Mouse (Mus musculus) hindbrain, embryonic 16.5 days (tissue): ENCODE results near the gene Mthfs. TPM values are rescaled to one million over a fixed set of nuclear protein-coding genes. Genes with fewer than 3 reads are reported as not detected.
"Not testable (repeated sequence)": the region's sequence is repeated elsewhere in the genome, so short reads cannot be mapped to it uniquely, and the experiment has no call there.

Source experiments
- ATAC-seq: fragments of 200-750 bp; cut with Nextera tagmentation; 2 replicates; pipeline ENCODE4 v1.8.0; 2017; ENCODE audit warnings: moderate TSS enrichment, moderate library complexity
- H3K27ac ChIP-seq: fragments of 300-500 bp; sonication (generic); 2 replicates; pipeline ENCODE4 v1.5.1; 2014; ENCODE audit warnings: low read depth, mild to moderate bottlenecking, control low read depth, low read length, moderate library complexity
- H3K27me3 ChIP-seq: fragments of 300-500 bp; sonication (generic); replicated peaks from 2 replicates; pipeline ENCODE4 v1.6.1; 2014; ENCODE audit warnings: low read length; ENCODE audit not compliant: control insufficient read depth, insufficient read depth
- H3K36me3 ChIP-seq: fragments of 300-500 bp; sonication (generic); 2 replicates; pipeline ENCODE4 v1.6.1; 2014; ENCODE audit warnings: mild to moderate bottlenecking, low read length, moderate library complexity, mixed read lengths; ENCODE audit not compliant: control insufficient read depth, insufficient read depth
- H3K4me1 ChIP-seq: fragments of 300-500 bp; sonication (generic); 2 replicates; pipeline ENCODE4 v1.6.1; 2014; ENCODE audit warnings: low read depth, low read length; ENCODE audit not compliant: control insufficient read depth, insufficient read depth
- H3K4me2 ChIP-seq: fragments of 300-500 bp; sonication (generic); 2 replicates; pipeline ENCODE4 v1.6.1; 2014; ENCODE audit warnings: mild to moderate bottlenecking, low read length, control low read depth, moderate library complexity
- H3K4me3 ChIP-seq: fragments of 300-500 bp; sonication (generic); 2 replicates; pipeline ENCODE4 v1.5.1; 2014; ENCODE audit warnings: mild to moderate bottlenecking, low read length, control low read depth, moderate library complexity
- H3K9ac ChIP-seq: fragments of 300-500 bp; sonication (generic); 2 replicates; pipeline ENCODE4 v1.6.1; 2014; ENCODE audit warnings: low read depth, mild to moderate bottlenecking, control low read depth, low read length, moderate library complexity
- H3K9me3 ChIP-seq: fragments of 300-500 bp; sonication (generic); 2 replicates; pipeline ENCODE4 v1.6.1; 2014; ENCODE audit warnings: mild to moderate bottlenecking, low read length, moderate library complexity; ENCODE audit not compliant: control insufficient read depth
- WGBS: fragments of 180-500 bp; shearing (Covaris S2); extraction: QIAGEN DNeasy Blood & Tissue Kit; methylation state at CpG from one replicate; pipeline ENCODE4 v1.1.7; 2014; 5-methylcytosine and 5-hydroxymethylcytosine counted together
- polyA plus RNA-seq: library from polyadenylated mRNA; unstranded; fragments of >200 nt; fragmentation: Nextera tagmentation; extraction: Ambion mirVana; gene quantifications from 2 replicates; pipeline ENCODE4 v1.2.1, GENCODE M21; 2015

Mthfs gene
- polyA plus RNA-seq, result 15.5 and 17.3 TPM in 2 replicates

- not testable (repeated sequence) for H3K27me3 ChIP-seq, H3K9me3 ChIP-seq, H3K4me1 ChIP-seq, H3K36me3 ChIP-seq
- ATAC-seq, result peak; percentile 78
- Histone ChIP-seq H3K4me3 (peak within 1 kb of the TSS; percentile 31), H3K4me2 (peak within 1 kb of the TSS; percentile 51), H3K27ac (peak within 1 kb of the TSS; percentile 74), H3K9ac (peak within 1 kb of the TSS; percentile 51)
- 23% methylated on average over 9 of the region's 12 CpGs for WGBS
Observed at GRCm38 (mm10) chr9:89210353-89211064, at the start of gene Mthfs. Gene Mthfs, plus strand, starts transcription at chr9:89210676.

- H3K9me3 ChIP-seq, H3K27ac ChIP-seq, H3K4me3 ChIP-seq, H3K9ac ChIP-seq, H3K4me2 ChIP-seq, H3K27me3 ChIP-seq, H3K4me1 ChIP-seq, H3K36me3 ChIP-seq, ATAC-seq: not testable (repeated sequence)
Observed at GRCm38 (mm10) chr9:89172539-89172938, 37.9 kb upstream of the Mthfs start.

- not testable (repeated sequence) for H3K27me3 ChIP-seq, H3K4me1 ChIP-seq, H3K4me2 ChIP-seq, ATAC-seq, H3K4me3 ChIP-seq, H3K27ac ChIP-seq, H3K9me3 ChIP-seq, H3K36me3 ChIP-seq, H3K9ac ChIP-seq
- 32% methylated on average over 2 of the region's 3 CpGs for WGBS
Observed at GRCm38 (mm10) chr9:89178833-89179232, 31.6 kb upstream of the Mthfs start.

GRCm38 (mm10) chr9:89179469-89179868, 31.0 kb upstream of the Mthfs start:
- 88% methylated on average over 2 of the region's 4 CpGs for WGBS
- not testable (repeated sequence) for H3K4me3 ChIP-seq, H3K4me2 ChIP-seq, H3K36me3 ChIP-seq, H3K27ac ChIP-seq, ATAC-seq, H3K27me3 ChIP-seq, H3K4me1 ChIP-seq, H3K9me3 ChIP-seq, H3K9ac ChIP-seq

- not testable (repeated sequence) for H3K36me3 ChIP-seq, ATAC-seq, H3K4me3 ChIP-seq, H3K4me2 ChIP-seq, H3K9ac ChIP-seq, H3K27me3 ChIP-seq, H3K4me1 ChIP-seq, H3K9me3 ChIP-seq, H3K27ac ChIP-seq
- 88% methylated on average over 15 of the region's 15 CpGs for WGBS
Observed at GRCm38 (mm10) chr9:89187006-89187405, 23.5 kb upstream of the Mthfs start.

GRCm38 (mm10) chr9:89195483-89195882, 15.0 kb upstream of the Mthfs start:
- not testable (repeated sequence) for ATAC-seq, H3K9me3 ChIP-seq

GRCm38 (mm10) chr9:89197509-89197908, 13.0 kb upstream of the Mthfs start:
- H3K4me3 ChIP-seq, H3K27ac ChIP-seq, H3K4me1 ChIP-seq, H3K9me3 ChIP-seq, H3K36me3 ChIP-seq, ATAC-seq, H3K27me3 ChIP-seq, H3K9ac ChIP-seq, H3K4me2 ChIP-seq: not testable (repeated sequence)
- 100% methylated on average over 1 of the region's 1 CpGs for WGBS

More at GRCm38 (mm10) chr9:89195483-89195882, 15.0 kb upstream of the Mthfs start:
- not testable (repeated sequence) for H3K4me1 ChIP-seq, H3K9ac ChIP-seq, H3K4me3 ChIP-seq, H3K27me3 ChIP-seq, H3K36me3 ChIP-seq, H3K27ac ChIP-seq, H3K4me2 ChIP-seq

GRCm38 (mm10) chr9:89198349-89198748, 12.1 kb upstream of the Mthfs start:
- not testable (repeated sequence) for H3K4me2 ChIP-seq, H3K9ac ChIP-seq, ATAC-seq, H3K4me1 ChIP-seq, H3K27me3 ChIP-seq, H3K36me3 ChIP-seq, H3K4me3 ChIP-seq, H3K9me3 ChIP-seq, H3K27ac ChIP-seq
- WGBS, result 96% methylated on average over 3 of the region's 3 CpGs

GRCm38 (mm10) chr9:89198969-89199416, 11.5 kb upstream of the Mthfs start, which contains the start of the genes Bcl2a1b and Gm29094:
Gene Bcl2a1b, plus strand, starts transcription at chr9:89199209.
Gene Gm29094, plus strand, starts transcription at chr9:89199379.
- ATAC-seq, H3K4me2 ChIP-seq, H3K27ac ChIP-seq, H3K4me1 ChIP-seq, H3K36me3 ChIP-seq, H3K9me3 ChIP-seq, H3K9ac ChIP-seq, H3K27me3 ChIP-seq, H3K4me3 ChIP-seq: not testable (repeated sequence)
- WGBS, result 93% methylated on average over 5 of the region's 5 CpGs
